Mouse (Mus musculus): ENCODE data around the gene Slitrk2.

Gene Slitrk2

GRCm38 (mm10) chrX:66648911-66649620 is at the start of gene Slitrk2:
Gene Slitrk2 (plus strand): TSS chrX:66649318.
- DNase-seq, result peak; percentile 53 to 57

DNA sequence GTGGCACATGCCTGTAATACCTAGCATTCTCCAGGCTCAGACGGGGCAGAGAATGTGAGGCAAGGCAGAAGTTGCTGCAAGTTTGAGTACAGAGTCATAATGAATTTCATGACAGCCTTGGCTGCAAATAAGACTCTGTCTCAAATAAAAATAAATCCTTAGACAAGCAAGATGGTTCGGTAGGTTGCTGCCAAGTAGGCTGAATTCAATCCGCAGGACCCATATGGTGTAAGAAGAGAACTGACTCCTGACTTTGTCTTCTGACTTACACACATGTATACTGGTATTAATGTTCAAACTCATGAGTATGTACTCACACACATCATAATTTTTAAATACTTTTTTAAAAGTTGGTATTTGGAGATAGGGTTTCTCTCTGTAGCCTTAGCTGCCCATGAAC is 43.6 kb upstream of the Slitrk2 start:
- DNase-seq, result no peak

GRCm38 (mm10) chrX:66652455-66653144 is 3.5 kb downstream of the Slitrk2 start:
- peak; percentile 68 to 75 for DNase-seq

DNA sequence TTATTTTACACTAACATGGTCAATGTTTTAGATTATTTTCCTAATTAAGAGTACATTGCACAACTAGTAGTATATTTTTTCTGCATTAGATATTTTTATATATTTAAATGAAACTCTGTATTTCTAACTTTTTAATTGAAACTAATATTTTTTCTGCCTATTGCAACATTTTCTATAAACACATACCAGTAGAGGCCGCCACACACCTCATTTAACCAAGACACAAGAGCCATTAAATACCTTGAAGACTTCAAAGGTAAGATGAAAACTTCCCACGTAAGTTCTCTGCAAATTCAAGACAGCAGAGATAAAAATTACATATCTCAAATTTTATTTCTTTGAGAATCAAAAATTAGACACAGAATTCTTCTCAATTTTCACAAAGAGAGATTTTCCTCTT is 8.2 kb downstream of the Slitrk2 start:
- DNase-seq, result peak; percentile 12 to 24

GRCm38 (mm10) chrX:66676959-66677358 is 27.8 kb downstream of the Slitrk2 start:
- DNase-seq, result no peak

DNA sequence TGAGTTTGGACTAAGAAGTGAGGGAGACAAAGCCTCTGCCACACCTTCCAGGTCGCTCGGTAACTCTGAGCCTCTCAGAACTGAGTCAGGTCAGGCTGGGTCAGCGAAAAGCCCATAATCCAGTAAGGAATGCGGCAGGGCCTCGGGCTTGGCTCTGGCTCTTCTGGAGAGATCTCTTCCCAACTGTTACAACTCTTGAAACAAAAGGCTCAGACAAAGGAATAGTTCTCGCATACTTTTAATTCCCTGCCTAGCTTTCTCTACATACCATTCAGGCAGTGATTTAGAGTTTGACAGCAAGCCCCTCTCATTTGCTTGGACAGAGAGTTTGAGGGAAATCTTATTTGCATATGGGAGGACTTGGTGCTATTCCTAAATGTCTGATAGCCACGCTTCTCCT is 29.5 kb downstream of the Slitrk2 start:
- DNase-seq, result no peak

Measured in cerebellum, adult 18-20 months (tissue).